Mouse (Mus musculus): ENCODE data around the gene Shisal2a. TPM values are rescaled to one million over a fixed set of nuclear protein-coding genes. Genes with fewer than 3 reads are reported as not detected.

Gene Shisal2a
- not detected in 3 replicates for total RNA-seq (2017)

DNA sequence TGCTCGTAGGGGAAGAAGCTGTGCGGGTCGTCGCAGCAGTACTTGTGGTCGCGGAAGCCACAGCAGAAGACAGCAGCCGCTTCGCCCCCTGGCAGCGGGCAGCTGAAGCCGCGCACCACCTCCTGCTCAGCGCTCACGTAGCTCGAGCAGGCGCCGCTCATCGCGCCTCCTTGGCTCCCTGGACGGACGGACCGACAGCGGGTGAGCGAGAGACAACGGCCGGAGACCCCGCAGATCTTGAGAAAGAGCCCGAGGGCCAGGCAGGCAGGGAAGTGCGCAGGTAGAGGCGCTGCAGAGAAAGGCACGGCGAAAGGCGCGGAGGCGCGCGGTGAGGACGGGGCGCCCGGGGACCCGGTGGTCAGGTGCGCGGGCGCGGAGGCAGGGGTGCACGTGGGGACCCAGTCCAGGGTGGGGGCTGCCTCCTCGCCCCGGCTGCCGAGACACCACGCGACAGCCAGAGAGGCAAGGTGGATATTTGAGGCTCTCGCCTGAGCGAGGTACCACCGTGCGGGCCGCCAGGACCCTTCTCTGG lies at the start of gene Shisal2a:
Shisal2a (minus strand) TSS at position 167 of the 532 bp plus-strand sequence.
- no peak for ATAC-seq (replicated peaks; ENCODE audit: insufficient number of reproducible peaks, low FRiP score, low TSS enrichment, poor library complexity, severe bottlenecking)

DNA sequence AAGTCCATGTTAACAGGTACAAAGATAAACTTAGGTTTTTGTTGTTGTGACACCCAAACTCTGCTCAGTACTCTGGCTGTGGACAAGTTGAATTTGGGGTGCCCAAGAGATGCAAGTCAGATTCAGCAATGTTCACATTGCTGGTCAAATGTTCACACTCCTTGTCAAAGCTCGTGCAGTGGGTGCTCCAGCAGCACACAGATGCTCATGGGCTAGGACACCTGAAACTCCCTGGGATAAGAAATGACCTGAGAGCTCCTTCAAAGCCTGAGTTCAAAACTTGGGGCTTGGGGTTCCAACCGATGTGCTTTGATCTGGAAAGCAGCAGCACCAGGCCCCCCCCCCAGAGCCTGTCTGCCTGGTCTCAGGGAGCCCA lies 48.4 kb upstream of the Shisal2a start:
- no peak for ATAC-seq (replicated peaks; ENCODE audit: insufficient number of reproducible peaks, low FRiP score, low TSS enrichment, poor library complexity, severe bottlenecking)

DNA sequence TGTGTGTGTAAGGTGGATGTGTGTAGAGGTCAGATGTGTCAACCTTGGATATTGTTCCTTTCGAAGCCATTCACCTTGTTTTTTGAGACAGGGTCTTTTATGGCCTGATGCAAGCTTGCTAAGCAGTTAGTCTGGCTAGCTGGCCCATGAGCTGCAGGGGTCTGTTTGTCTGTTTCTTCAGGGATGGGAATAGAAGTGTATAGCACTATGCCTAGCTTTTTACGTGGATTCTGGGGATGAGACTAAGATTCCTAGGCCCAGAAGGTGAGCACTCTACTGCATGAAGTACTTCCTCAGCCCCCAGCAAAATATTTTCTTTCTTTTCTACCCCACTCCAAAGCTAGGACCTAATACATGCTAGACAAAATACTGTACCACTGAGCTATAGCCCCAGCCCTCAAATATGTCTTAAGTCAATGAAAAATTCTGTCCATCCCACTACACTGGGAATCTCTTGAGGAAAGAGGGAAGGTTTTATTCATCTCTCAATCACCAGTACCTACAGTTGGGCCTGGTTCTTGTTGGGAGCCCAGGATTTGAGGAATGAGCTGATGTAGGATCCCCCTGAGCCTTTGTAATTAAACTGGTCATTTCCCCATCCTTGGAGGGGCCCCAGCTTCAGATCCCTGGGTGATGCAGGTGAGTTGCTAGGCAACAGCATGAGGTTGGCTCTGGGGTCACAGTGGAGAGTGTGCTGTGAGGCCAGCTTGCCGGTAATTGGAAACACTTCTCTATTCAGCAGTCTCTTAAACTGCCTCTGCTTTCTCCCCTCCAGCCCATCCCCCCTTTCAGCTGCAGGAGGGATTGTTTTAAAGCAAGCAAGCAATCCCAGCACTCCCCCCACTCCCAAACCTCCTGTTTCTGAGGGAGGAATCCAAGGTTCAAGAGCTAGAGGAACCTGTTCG lies 47.8 kb upstream of the Shisal2a start:
- ATAC-seq (replicated peaks; ENCODE audit: insufficient number of reproducible peaks, low FRiP score, low TSS enrichment, poor library complexity, severe bottlenecking) = no peak

DNA sequence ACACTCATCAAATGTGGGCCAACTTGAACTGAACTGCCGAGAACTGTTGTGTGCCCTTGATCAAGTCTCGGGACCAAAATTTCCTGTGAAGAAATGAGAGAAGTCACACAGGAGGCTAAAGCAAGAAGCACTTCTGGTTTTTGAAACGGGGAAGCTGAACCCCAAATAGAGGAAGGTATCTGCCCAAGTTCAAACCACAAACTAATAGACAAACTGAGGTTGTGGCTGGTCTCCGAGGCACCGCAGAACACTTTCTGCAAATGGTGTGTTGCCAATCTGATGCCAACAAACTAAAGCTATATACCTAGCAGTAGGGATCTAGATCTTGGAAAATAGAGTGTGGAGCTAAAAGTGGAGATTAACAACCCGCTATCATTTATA lies 45.2 kb upstream of the Shisal2a start:
- peak; percentile 93 for ATAC-seq (replicated peaks; ENCODE audit: insufficient number of reproducible peaks, low FRiP score, low TSS enrichment, poor library complexity, severe bottlenecking)

DNA sequence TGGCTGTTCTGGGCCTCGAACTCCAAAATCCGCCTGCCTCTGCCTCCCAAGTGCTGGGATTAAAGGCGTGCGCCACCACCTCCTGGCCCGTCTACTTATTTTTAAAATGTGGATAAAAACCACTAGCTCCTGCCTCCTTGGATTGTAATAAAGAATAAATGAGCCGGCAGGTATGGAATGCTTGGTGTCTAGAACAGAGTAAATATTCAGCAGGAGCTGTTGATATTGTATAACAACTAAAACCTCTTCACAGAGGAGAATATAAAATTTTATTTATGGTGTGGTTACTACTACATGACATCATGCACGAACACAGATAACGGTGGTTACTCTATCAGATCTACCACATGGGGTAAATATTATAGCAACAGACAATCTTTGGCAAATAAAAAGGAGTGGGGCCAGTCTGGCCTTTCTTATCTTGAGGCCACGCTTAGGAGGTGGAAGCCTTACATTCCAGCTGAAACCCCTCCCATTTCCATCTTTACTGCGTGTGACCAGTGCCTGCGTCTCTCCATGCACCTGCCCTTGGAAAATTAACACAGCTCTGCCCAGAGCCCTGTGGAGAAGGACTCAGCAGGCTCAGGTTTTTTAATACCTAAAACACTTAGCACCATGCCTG lies 44.7 kb upstream of the Shisal2a start:
- no peak for ATAC-seq (replicated peaks; ENCODE audit: insufficient number of reproducible peaks, low FRiP score, low TSS enrichment, poor library complexity, severe bottlenecking)

DNA sequence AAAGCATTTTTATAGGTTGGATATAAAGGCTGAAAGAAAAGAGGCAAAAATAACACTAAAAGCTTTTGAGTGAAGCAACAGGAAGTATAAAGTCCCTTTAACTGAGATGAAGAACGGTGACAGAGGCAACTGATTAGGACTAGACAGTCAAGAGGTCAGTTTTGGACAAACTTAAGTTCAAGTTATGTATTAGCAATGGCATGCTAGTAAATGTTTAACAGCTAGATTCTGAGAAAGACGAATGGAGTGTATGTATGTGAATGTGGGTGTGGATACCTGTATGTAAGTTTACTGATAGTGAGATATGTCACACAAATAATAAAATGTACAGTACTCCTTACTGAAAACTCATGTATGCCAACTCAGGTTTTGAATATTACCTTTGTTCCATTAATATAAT lies 41.4 kb upstream of the Shisal2a start:
- no peak for ATAC-seq (replicated peaks; ENCODE audit: insufficient number of reproducible peaks, low FRiP score, low TSS enrichment, poor library complexity, severe bottlenecking)

DNA sequence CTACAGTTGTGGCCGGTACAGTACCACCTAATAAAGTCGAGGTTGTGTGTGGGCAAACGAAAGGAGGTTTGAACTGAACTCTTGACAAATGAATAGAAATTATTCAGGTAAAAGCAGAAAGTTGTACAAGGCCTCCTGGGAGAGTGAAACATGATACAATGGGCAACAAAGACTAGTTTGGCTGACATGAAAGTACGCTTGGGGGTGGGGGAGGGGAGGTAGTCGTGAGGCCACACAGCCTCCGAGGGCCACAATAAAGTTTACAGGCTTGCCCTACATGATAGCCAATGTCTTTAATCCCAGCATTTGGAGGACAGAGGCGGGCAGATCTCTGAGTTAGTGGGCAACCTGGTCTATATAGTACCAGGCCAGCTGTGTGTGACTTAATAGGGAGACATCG lies 24.5 kb upstream of the Shisal2a start:
- no peak for ATAC-seq (replicated peaks; ENCODE audit: insufficient number of reproducible peaks, low FRiP score, low TSS enrichment, poor library complexity, severe bottlenecking)

DNA sequence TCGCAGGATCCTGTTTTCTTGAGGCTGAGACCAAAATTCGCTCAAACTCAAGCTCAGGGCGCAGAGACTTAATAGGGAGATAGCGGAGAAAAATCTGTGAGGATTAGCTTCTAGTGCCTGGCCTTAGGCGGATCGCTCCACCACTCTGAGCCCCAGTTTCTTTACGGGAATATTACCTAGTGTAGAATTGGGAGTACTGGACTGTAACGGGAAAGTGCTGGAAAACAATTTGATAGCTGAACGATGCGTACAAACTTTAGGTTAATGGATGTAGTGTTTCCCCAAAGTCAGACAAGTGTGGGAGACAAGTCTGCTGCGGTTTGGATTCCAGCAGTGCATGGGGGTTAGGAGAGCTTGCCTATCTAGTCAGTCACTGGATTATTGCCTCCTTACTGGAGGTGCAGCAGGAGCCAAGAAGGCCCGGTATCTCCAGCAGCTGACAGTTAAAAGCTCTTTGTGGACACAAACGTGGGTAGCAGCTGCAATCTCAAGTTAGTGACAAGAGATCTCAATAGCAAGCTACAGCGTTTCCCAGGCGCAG lies 23.8 kb upstream of the Shisal2a start, which contains the start of gene Gpx7:
Gpx7 (minus strand) TSS at position 101 of the 541 bp plus-strand sequence.
- ATAC-seq (replicated peaks; ENCODE audit: insufficient number of reproducible peaks, low FRiP score, low TSS enrichment, poor library complexity, severe bottlenecking) = no peak

DNA sequence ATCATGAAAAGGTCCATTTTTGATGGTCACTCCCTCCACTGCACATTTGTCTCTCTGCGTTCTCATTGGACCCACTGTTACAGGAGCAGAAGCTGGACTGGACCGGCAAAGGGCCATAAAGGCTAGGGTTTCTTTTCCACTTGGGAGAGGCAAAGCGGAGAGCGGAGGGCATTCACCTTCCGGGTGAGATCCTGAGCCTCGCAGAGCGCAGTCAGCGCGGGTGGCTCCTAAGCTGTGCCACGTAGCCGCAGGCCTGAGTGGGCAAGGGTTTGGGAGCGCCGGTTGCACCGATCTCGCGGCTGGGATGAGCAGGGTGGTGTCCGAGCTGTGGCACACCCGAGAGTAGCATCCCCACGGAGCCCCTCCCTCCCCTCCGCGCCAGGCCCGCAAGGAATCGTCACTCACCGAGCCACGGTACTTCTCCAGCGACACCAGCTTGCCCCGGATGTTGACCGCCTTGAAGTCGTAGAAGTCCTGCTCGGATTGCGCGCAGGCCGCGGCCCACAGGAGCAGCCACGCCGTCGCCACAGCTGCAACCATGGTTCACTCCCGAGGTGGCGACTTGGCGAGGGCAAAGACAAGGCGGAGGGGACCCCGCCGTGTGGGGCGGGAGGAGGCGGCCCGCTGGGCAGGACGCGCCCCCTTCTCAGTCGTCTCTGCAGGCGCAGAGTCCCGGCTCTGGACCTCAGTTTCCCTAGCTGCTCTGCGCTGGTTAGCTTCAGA lies 23.1 kb upstream of the Shisal2a start:
- no peak for ATAC-seq (replicated peaks; ENCODE audit: insufficient number of reproducible peaks, low FRiP score, low TSS enrichment, poor library complexity, severe bottlenecking)

DNA sequence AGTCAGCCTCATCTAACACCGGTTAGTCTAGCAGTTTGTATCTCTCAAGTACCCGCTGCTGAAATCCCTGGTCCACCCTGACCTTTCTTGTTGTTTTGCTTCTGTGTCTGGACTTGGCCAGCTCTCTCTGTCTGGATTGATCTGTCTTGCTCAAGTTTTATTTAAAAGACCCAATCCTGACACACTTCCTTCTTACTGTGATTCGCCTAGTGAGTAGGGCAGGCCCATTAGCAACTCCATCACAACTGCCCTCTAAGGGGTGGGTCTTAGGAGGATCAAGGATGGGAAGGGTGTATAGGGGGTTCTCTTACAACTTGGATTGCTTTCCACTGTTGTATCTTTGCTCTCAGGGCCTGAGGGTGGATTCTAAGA lies 22.6 kb upstream of the Shisal2a start:
- no peak for ATAC-seq (replicated peaks; ENCODE audit: insufficient number of reproducible peaks, low FRiP score, low TSS enrichment, poor library complexity, severe bottlenecking)

DNA sequence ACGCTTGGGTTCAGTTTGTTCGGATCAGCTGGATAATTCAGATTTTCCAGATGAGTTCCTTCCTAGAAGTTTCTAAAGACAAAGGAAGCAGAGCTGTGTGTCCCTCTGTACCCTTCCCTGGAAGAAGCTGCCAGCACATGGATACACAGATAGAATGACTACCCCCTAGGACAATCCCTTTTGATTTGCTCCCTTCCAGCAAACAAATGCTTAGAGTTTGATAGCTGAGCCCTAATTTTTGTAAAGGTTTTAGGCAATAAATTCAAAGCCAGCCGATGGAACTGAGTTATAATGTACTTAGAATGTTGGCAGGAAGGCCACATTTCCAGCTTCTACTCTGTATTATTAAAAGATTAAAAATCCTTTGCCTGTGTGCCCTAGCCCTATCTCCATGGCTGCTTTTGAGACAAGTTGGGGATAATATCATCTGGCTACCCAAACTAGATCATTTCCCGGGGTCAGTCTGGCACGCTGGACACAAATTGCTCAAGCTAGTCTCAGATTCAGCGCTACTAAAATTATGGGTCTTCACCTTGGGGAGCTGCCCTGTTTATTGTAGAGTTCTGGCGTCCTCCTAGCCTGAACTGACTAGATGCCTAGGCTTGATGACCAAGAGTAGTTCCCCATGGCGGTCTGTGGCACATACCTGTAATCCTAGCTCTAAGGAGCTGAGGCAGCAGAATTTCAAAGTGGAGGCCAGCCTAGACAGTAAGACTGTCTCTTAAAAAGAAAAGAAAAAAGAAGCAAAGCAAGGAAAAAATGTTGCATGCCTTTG lies 20.9 kb upstream of the Shisal2a start:
- ATAC-seq (replicated peaks; ENCODE audit: insufficient number of reproducible peaks, low FRiP score, low TSS enrichment, poor library complexity, severe bottlenecking) = no peak

DNA sequence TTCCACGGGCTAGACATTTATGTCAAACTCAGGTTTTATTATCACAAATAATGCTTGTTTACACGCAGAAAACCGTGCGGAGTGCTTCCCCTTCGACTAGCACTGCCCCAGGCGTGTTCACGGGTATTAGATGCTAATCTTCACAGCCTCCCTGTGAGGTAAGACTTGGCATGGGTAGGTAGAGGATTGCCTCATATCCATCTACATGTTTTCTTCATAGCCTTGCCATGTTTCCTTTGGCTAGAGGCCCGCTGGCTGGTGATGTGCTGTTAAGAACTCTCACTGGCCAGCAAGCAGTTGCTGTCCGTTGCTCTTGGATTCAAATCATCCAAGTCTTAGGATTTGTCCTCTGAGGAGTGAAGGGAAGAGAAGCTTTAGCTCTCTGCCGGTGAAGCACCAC lies 17.2 kb upstream of the Shisal2a start:
- no peak for ATAC-seq (replicated peaks; ENCODE audit: insufficient number of reproducible peaks, low FRiP score, low TSS enrichment, poor library complexity, severe bottlenecking)

DNA sequence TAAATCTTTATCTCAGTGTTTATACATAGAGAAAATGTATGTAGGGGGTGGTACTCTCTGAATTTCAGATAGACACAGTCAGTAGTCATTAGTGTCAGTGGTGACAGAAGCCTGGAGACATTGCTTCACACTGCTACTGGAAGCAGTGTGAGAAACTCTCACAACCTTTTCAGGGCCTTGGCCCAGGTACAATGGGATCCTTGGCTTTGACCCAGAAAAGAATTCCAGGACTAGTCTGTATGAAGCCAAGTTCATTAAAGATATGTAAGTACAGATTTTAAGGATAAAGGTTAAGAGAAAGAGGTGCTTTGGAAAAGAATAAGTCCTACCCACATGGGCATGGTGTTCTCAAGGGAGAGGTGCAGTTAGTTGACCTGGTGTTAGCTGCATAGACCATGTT lies 11.1 kb upstream of the Shisal2a start:
- ATAC-seq (replicated peaks; ENCODE audit: insufficient number of reproducible peaks, low FRiP score, low TSS enrichment, poor library complexity, severe bottlenecking) = no peak

DNA sequence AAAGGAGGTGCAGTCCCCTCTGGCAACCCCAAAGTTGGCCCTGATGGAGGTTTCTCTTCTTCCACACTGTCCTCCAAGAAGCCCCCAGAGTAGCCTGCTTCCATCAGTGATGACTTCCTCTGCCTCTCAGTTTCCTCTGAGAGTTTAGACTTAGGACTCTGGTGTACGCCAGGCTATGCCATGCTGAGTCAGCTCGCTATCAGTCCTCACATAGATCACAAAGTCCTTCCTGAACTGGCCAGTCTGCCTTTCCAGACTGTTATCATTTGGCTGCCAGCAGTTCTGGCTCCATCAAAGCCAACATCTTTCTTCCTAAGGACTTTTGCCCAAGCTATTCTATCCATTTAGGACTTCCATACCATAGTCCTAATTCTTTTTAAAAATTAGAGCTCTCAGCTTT lies 9.4 kb upstream of the Shisal2a start:
- no peak for ATAC-seq (replicated peaks; ENCODE audit: insufficient number of reproducible peaks, low FRiP score, low TSS enrichment, poor library complexity, severe bottlenecking)

DNA sequence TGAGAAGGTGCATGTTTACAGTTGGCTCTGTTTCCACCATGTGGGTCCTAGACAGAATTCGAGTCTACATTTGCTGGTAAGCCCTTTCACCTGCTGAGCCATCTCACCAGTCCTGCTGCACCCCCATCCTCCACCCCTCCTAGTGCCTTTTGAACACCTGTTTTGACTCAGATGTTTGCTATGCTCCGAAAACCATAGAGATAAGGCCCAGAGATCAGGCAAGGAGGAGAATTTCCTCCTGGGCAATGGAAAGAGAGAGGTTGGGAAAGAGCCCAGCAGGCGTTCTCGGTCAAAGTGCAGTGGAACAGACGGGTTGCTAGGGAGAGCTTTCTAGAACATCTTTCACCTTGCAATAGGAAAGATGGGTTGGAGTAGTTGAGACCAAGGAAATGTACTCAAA lies 8.0 kb upstream of the Shisal2a start:
- no peak for ATAC-seq (replicated peaks; ENCODE audit: insufficient number of reproducible peaks, low FRiP score, low TSS enrichment, poor library complexity, severe bottlenecking)

DNA sequence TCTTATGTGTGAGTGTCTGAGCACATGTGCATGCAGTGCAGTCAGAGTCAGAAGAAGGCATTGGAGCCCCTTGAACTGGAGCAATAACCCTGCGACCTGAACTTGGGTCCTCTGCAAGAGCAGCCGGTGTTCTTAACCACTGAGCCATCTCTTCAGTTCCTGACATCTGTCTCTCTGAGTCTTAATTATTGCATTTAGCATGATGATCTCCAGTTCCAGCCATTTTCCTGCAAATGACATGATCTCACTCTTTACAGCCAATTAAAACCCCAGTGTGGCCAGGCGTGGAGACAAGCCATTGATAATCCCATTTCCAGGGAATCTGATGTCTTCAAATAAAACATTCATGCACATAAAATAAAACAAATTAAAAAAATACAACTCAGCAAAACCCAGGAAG lies 5.6 kb upstream of the Shisal2a start:
- ATAC-seq (replicated peaks; ENCODE audit: insufficient number of reproducible peaks, low FRiP score, low TSS enrichment, poor library complexity, severe bottlenecking) = no peak

DNA sequence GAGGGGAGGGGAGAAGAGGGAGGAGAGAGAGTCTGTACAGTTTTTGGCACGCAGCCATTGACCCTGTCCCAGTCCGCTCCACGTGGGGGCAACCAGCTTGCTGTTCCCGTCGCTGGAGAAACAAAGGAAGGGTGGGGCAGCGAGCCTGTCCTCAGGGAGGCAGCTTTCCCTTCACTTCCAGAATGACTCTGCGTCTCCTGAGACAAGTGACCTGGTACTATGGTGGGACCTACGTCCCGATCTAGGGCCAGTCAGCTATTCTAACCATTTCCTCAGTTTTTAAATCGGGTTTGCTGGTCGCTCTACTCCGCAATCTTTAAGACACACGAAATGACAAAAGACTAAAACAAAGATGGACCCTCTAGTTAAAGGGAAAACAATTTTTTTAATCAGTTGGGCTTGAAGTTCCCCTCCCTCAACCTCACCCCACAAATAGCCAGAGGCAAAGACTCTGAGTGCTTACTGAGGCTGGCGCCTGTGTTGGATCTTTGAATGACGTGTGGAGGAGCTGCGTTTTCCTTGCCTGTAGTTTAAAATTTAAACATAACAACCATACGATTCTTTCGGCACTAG lies 4.6 kb upstream of the Shisal2a start:
- peak; percentile 35; the same call in 1 of the 2 replicates for ATAC-seq (replicated peaks; ENCODE audit: insufficient number of reproducible peaks, low FRiP score, low TSS enrichment, poor library complexity, severe bottlenecking)

DNA sequence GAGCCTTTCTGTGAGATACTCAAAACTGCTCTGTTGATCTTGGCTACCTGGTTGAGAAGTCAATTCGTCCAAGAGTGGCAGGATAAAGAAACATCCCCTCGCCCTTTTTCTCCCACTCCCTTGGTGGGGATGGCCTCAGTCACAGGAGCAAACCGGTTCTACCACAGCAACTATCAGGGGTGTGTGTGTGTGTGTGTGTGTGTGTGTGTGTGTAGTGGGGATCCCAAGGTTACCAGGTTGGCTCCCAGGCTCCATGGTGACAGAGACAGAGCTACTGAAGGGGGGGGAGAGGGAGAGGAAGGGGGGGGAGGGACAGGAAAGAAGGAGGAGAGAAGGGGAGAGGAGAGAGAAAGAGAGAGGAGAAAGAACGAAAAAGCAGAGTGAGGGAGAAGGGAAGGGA lies 4.0 kb upstream of the Shisal2a start:
- ATAC-seq (replicated peaks; ENCODE audit: insufficient number of reproducible peaks, low FRiP score, low TSS enrichment, poor library complexity, severe bottlenecking) = no peak

All from monocyte, adult 5-6 weeks (primary cell).